Mouse (Mus musculus) intestine, postnatal 0 days (tissue): ENCODE results near the gene Cd300lb. TPM values are rescaled to one million over a fixed set of nuclear protein-coding genes. Genes with fewer than 3 reads are reported as not detected.

Experiments used
- ATAC-seq: fragments of 200-750 bp; cut with Nextera tagmentation; 2 replicates; pipeline ENCODE4 v1.8.0; 2017; ENCODE audit warnings: mild to moderate bottlenecking, moderate TSS enrichment, moderate library complexity
- H3K27ac ChIP-seq: fragments of 300-500 bp; sonication (generic); 2 replicates; pipeline ENCODE4 v1.5.1; 2014; ENCODE audit warnings: mild to moderate bottlenecking, low read depth, low read length, moderate library complexity
- H3K27me3 ChIP-seq: fragments of 300-500 bp; sonication (generic); replicated peaks from 2 replicates; pipeline ENCODE4 v1.6.1; 2014; ENCODE audit warnings: low read length, mixed read lengths; ENCODE audit not compliant: control insufficient read depth, insufficient read depth
- H3K36me3 ChIP-seq: fragments of 300-500 bp; sonication (generic); 2 replicates; pipeline ENCODE4 v1.6.1; 2014; ENCODE audit warnings: mild to moderate bottlenecking, moderate library complexity; ENCODE audit not compliant: control insufficient read depth, insufficient read depth
- H3K4me1 ChIP-seq: fragments of 300-500 bp; sonication (generic); replicated peaks from 2 replicates; pipeline ENCODE4 v1.6.1; 2014; ENCODE audit warnings: antibody characterized with exemption, low read length, mixed read lengths; ENCODE audit not compliant: control insufficient read depth, insufficient read depth
- H3K4me2 ChIP-seq: fragments of 300-500 bp; sonication (generic); replicated peaks from 2 replicates; pipeline ENCODE4 v1.6.1; 2014; ENCODE audit warnings: low read depth, mild to moderate bottlenecking, moderate library complexity
- H3K4me3 ChIP-seq: fragments of 300-500 bp; sonication (generic); 2 replicates; pipeline ENCODE4 v1.5.1; 2014; ENCODE audit warnings: low read depth, low read length
- H3K9ac ChIP-seq: fragments of 300-500 bp; sonication (generic); 2 replicates; pipeline ENCODE4 v1.6.1; 2014; ENCODE audit warnings: mild to moderate bottlenecking, low read depth, low read length
- H3K9me3 ChIP-seq: fragments of 300-500 bp; sonication (generic); 2 replicates; pipeline ENCODE4 v1.6.1; 2016; ENCODE audit warnings: mixed run types; ENCODE audit not compliant: control insufficient read depth
- CTCF ChIP-seq: sonication (generic); IDR thresholded peaks from 2 replicates; pipeline ENCODE4 v1.5.1; 2016; ENCODE audit warnings: low read depth, mild to moderate bottlenecking, control low read depth, antibody characterized with exemption, moderate library complexity
- WGBS: fragments of 180-500 bp; shearing (Covaris S2); extraction: QIAGEN DNeasy Blood & Tissue Kit; methylation state at CpG from one replicate; pipeline ENCODE4 v1.1.7; 2014; 5-methylcytosine and 5-hydroxymethylcytosine counted together
- polyA plus RNA-seq: library from polyadenylated mRNA; unstranded; fragments of >200 nt; fragmentation: Nextera tagmentation; extraction: Ambion mirVana; gene quantifications from 2 replicates; pipeline ENCODE4 v1.2.1, GENCODE M21; 2015

Cd300lb gene
- polyA plus RNA-seq, 1 experiment from 2014 or later: 0.14 TPM

DNA sequence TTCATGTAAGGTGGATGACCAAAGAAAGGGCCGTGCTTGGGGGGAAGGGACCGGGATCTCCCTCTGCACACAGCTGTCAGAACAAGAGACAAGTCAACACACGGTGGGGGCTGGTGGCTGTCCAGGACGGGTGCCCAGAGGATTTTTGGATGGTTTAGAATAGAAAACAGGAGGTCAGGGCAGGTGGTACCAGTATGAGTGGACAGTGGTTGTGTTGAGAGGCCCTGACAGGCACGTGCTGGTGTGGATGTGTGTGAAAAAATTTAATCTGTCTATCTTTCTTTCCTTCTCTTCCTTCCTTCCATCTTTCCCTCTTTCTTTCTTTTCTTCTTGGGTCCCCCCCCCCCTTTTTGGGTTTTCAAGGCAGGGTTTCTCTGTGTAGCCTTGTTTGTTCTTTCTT lies 43.6 kb downstream of the Cd300lb start:
- H3K4me3 ChIP-seq: no peak overlapping the region

DNA sequence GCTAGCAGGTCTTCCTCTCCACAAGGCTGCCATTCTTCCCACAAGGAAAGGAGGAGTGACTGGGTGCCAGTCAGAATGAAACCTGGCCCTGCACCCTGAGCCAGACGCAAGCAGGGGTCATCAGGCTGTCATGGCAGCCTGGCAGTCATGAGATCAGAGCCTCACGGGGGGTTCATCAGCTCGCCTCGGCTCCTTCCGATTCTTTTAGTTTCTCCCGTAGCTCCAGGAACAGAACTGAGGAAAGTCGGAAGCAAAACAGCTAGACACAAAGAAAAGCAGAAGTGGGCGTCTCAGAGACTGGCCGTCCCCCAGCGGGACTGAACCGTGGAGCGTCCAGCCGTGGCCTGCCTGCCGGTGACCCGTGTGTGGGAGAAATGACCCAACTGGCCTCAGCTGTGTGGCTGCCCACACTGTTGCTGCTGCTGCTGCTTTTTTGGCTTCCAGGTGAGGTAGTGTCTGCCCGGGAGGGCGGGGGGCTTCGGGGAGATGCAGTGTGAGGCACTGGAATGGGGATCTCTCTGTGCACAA lies 44.1 kb downstream of the Cd300lb start, which contains the start of gene Cd300a:
Gene Cd300a, plus strand, starts transcription at position 51 of the 528 bp plus-strand sequence.
- H3K27ac ChIP-seq: no peak within 1 kb of the TSS
- no peak for TF ChIP-seq CTCF
- H3K4me1 ChIP-seq: no peaks in the 10 kb centered on the region
- H3K9ac ChIP-seq: no peak within 1 kb of the TSS
- no peak within 1 kb of the TSS for H3K4me3 ChIP-seq
- no peaks in the 10 kb centered on the region for H3K9me3 ChIP-seq
- H3K36me3 ChIP-seq: no peaks in the 10 kb centered on the region
- no peak for ATAC-seq
- H3K4me2 ChIP-seq: no peak within 1 kb of the TSS
- WGBS: 79% methylated on average over 18 of the region's 18 CpGs
- no peaks in the 10 kb centered on the region for H3K27me3 ChIP-seq

More for the DNA sequence above, 43.6 kb downstream of the Cd300lb start:
- no peaks in the 10 kb centered on the region for H3K9me3 ChIP-seq
- no peak overlapping the region for H3K9ac ChIP-seq
- no peaks in the 10 kb centered on the region for H3K27me3 ChIP-seq
- 58% methylated on average over 5 of the region's 5 CpGs for WGBS
- H3K4me1 ChIP-seq: no peaks in the 10 kb centered on the region
- H3K4me2 ChIP-seq: no peak overlapping the region
- ATAC-seq: no peak
- H3K27ac ChIP-seq: no peak overlapping the region
- no peaks in the 10 kb centered on the region for H3K36me3 ChIP-seq
- TF ChIP-seq CTCF: no peak

GRCm38 (mm10) chr11:114884380-114885100 lies 49.6 kb downstream of the Cd300lb start:
- H3K4me1 ChIP-seq: no peaks in the 10 kb centered on the region
- no peak overlapping the region for H3K4me3 ChIP-seq
- H3K27me3 ChIP-seq: no peaks in the 10 kb centered on the region
- H3K9ac ChIP-seq: no peak overlapping the region
- H3K36me3 ChIP-seq: no peaks in the 10 kb centered on the region
- no peak for TF ChIP-seq CTCF
- ATAC-seq: no peak
- no peaks in the 10 kb centered on the region for H3K9me3 ChIP-seq
- 80% methylated on average over 4 of the region's 4 CpGs for WGBS
- H3K4me2 ChIP-seq: no peak overlapping the region
- no peak overlapping the region for H3K27ac ChIP-seq

DNA sequence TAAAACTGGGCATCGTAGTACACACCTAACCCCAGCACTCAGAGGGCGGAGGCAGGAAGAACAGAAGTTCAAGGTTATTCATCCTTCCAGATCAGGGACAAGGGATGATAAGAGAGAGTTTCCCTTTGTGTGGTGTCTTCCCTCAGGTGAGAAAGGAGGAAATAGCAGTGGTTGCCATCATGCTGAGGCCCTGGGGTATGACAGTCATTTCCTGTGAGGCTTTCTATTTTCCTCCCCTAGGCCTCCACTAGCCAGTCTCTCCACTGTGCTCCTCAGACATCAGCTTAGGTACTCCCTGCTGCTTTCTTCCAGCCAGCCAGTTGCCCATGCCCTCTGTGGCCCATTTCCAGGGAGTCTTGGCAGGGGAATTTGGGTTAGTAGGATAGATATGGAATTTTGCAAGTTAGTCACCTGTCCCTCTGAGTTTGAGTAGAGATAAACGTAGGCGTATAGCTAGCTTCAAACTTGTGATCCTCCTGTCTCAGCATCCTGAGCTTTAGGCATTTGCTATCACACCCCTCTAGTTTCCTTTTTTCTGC lies 50.9 kb downstream of the Cd300lb start:
- ATAC-seq: no peak
- H3K27ac ChIP-seq: no peak overlapping the region
- TF ChIP-seq CTCF: no peak
- no peak overlapping the region for H3K9ac ChIP-seq
- H3K4me1 ChIP-seq: no peaks in the 10 kb centered on the region
- H3K27me3 ChIP-seq: no peaks in the 10 kb centered on the region
- H3K36me3 ChIP-seq: no peaks in the 10 kb centered on the region
- no peak overlapping the region for H3K4me2 ChIP-seq
- WGBS: 81% methylated on average over 4 of the region's 4 CpGs
- H3K9me3 ChIP-seq: no peaks in the 10 kb centered on the region
- no peak overlapping the region for H3K4me3 ChIP-seq

GRCm38 (mm10) chr11:114880589-114880988 lies 53.6 kb downstream of the Cd300lb start:
- Histone ChIP-seq H3K4me3 (no peak overlapping the region), H3K4me2 (no peak overlapping the region), H3K27me3 (no peaks in the 10 kb centered on the region), H3K9ac (no peak overlapping the region), H3K27ac (no peak overlapping the region; the same call in 1 of the 2 replicates), H3K9me3 (no peaks in the 10 kb centered on the region), H3K4me1 (no peaks in the 10 kb centered on the region), H3K36me3 (no peaks in the 10 kb centered on the region)
- no peak for ATAC-seq
- WGBS: 0% methylated on average over 1 of the region's 1 CpGs
- TF ChIP-seq CTCF: peak; percentile 75

GRCm38 (mm10) chr11:114880185-114880584 lies 54.0 kb downstream of the Cd300lb start:
- no peak for TF ChIP-seq CTCF
- ATAC-seq: no peak
- no peaks in the 10 kb centered on the region for H3K36me3 ChIP-seq
- H3K27ac ChIP-seq: no peak overlapping the region; the same call in 1 of the 2 replicates
- no peak overlapping the region for H3K4me2 ChIP-seq
- no peaks in the 10 kb centered on the region for H3K4me1 ChIP-seq
- H3K9ac ChIP-seq: no peak overlapping the region
- H3K9me3 ChIP-seq: no peaks in the 10 kb centered on the region
- H3K27me3 ChIP-seq: no peaks in the 10 kb centered on the region
- H3K4me3 ChIP-seq: no peak overlapping the region
